Mouse (Mus musculus): Measurements from ENCODE around the gene Snx1. TPM values are rescaled to one million over a fixed set of nuclear protein-coding genes. Genes with fewer than 3 reads are reported as not detected.
A peak's percentile ranks its signal among the peaks of the same experiment; 100 is the strongest.

The Snx1 gene
- 75.9 and 77.0 TPM in 2 replicates for polyA plus RNA-seq (2014; fragmentation: Nextera tagmentation; extraction: Ambion mirVana)

- H3K36me3 ChIP-seq (replicated peaks; ENCODE audit: control insufficient read depth, insufficient read depth): no peaks in the 10 kb centered on the region
- H3K27ac ChIP-seq: peak within 1 kb of the TSS; percentile 92
- 3% methylated on average over 34 of the region's 34 CpGs for WGBS
- H3K4me1 ChIP-seq (replicated peaks; ENCODE audit: control insufficient read depth, insufficient read depth, low read length): peaks cover 29% of the 10 kb centered on the region
- peak within 1 kb of the TSS; percentile 65 for H3K9ac ChIP-seq
- peak within 1 kb of the TSS; percentile 52 for H3K4me3 ChIP-seq (replicated peaks; ENCODE audit: low read length)
- no peaks in the 10 kb centered on the region for H3K9me3 ChIP-seq (ENCODE audit: control insufficient read depth, low read length)
- ATAC-seq (ENCODE audit: low FRiP score) (peak; percentile 72), DNase-seq (ENCODE audit: low spot score) (peak; percentile 96)
- H3K4me2 ChIP-seq (replicated peaks): peak within 1 kb of the TSS; percentile 69
- no peaks in the 10 kb centered on the region for H3K27me3 ChIP-seq (ENCODE audit: control insufficient read depth, insufficient read depth, low read length)
These were observed at the start of gene Snx1, which contains the start of gene Ciao2a for GRCm38 (mm10) chr9:66126456-66127192. TSS of gene Snx1 (minus strand) at chr9:66126587. TSS of gene Ciao2a (plus strand) at chr9:66126611.

GRCm38 (mm10) chr9:66174985-66175384 is 48.6 kb upstream of the Snx1 start:
- no peak for ATAC-seq (ENCODE audit: low FRiP score)
- Histone ChIP-seq H3K9ac (no peak overlapping the region), H3K27ac (no peak overlapping the region)

GRCm38 (mm10) chr9:66173316-66173855 is 47.0 kb upstream of the Snx1 start:
- Histone ChIP-seq H3K4me2 (replicated peaks) (no peak overlapping the region), H3K27me3 (ENCODE audit: control insufficient read depth, insufficient read depth, low read length) (no peaks in the 10 kb centered on the region), H3K36me3 (replicated peaks; ENCODE audit: control insufficient read depth, insufficient read depth) (no peaks in the 10 kb centered on the region), H3K9ac (no peak overlapping the region), H3K4me3 (replicated peaks; ENCODE audit: low read length) (no peak overlapping the region), H3K27ac (no peak overlapping the region), H3K4me1 (replicated peaks; ENCODE audit: control insufficient read depth, insufficient read depth, low read length) (no peaks in the 10 kb centered on the region), H3K9me3 (ENCODE audit: control insufficient read depth, low read length) (no peaks in the 10 kb centered on the region)
- DNase-seq (ENCODE audit: low spot score): no peak
- 97% methylated on average over 5 of the region's 5 CpGs for WGBS
- ATAC-seq (ENCODE audit: low FRiP score): no peak

More at GRCm38 (mm10) chr9:66174985-66175384, 48.6 kb upstream of the Snx1 start:
- Histone ChIP-seq H3K4me2 (replicated peaks) (no peak overlapping the region), H3K9me3 (ENCODE audit: control insufficient read depth, low read length) (no peaks in the 10 kb centered on the region), H3K4me3 (replicated peaks; ENCODE audit: low read length) (no peak overlapping the region), H3K4me1 (replicated peaks; ENCODE audit: control insufficient read depth, insufficient read depth, low read length) (no peaks in the 10 kb centered on the region), H3K27me3 (ENCODE audit: control insufficient read depth, insufficient read depth, low read length) (no peaks in the 10 kb centered on the region), H3K36me3 (replicated peaks; ENCODE audit: control insufficient read depth, insufficient read depth) (no peaks in the 10 kb centered on the region)
- DNase-seq (ENCODE audit: low spot score): no peak
- 94% methylated on average over 3 of the region's 3 CpGs for WGBS

GRCm38 (mm10) chr9:66171275-66171921 is 45.0 kb upstream of the Snx1 start:
- H3K4me1 ChIP-seq (replicated peaks; ENCODE audit: control insufficient read depth, insufficient read depth, low read length): no peaks in the 10 kb centered on the region
- no peak overlapping the region for H3K9ac ChIP-seq
- DNase-seq (ENCODE audit: low spot score) (no peak), ATAC-seq (ENCODE audit: low FRiP score) (no peak)
- H3K27ac ChIP-seq: no peak overlapping the region
- H3K9me3 ChIP-seq (ENCODE audit: control insufficient read depth, low read length): no peaks in the 10 kb centered on the region
- no peaks in the 10 kb centered on the region for H3K36me3 ChIP-seq (replicated peaks; ENCODE audit: control insufficient read depth, insufficient read depth)
- no peaks in the 10 kb centered on the region for H3K27me3 ChIP-seq (ENCODE audit: control insufficient read depth, insufficient read depth, low read length)
- WGBS: 46% methylated on average over 12 of the region's 12 CpGs
- no peak overlapping the region for H3K4me2 ChIP-seq (replicated peaks)
- H3K4me3 ChIP-seq (replicated peaks; ENCODE audit: low read length): no peak overlapping the region

- H3K36me3 ChIP-seq (replicated peaks; ENCODE audit: control insufficient read depth, insufficient read depth): no peaks in the 10 kb centered on the region
- DNase-seq (ENCODE audit: low spot score): no peak
- H3K4me3 ChIP-seq (replicated peaks; ENCODE audit: low read length): no peak overlapping the region
- 7% methylated on average over 5 of the region's 5 CpGs for whole genome bisulfite sequencing
- H3K4me1 ChIP-seq (replicated peaks; ENCODE audit: control insufficient read depth, insufficient read depth, low read length): no peaks in the 10 kb centered on the region
- no peaks in the 10 kb centered on the region for H3K9me3 ChIP-seq (ENCODE audit: control insufficient read depth, low read length)
- H3K9ac ChIP-seq: no peak overlapping the region
- no peak; the same call in 1 of the 2 replicates for ATAC-seq (ENCODE audit: low FRiP score)
- H3K4me2 ChIP-seq (replicated peaks): no peak overlapping the region
- H3K27me3 ChIP-seq (ENCODE audit: control insufficient read depth, insufficient read depth, low read length): no peaks in the 10 kb centered on the region
- H3K27ac ChIP-seq: no peak overlapping the region
These were observed 44.1 kb upstream of the Snx1 start for GRCm38 (mm10) chr9:66170506-66170905.

- no peak for ATAC-seq (ENCODE audit: low FRiP score)
- 26% methylated on average over 1 of the region's 1 CpGs for WGBS
- Histone ChIP-seq H3K9me3 (ENCODE audit: control insufficient read depth, low read length) (no peaks in the 10 kb centered on the region), H3K27me3 (ENCODE audit: control insufficient read depth, insufficient read depth, low read length) (no peaks in the 10 kb centered on the region), H3K9ac (no peak overlapping the region), H3K4me3 (replicated peaks; ENCODE audit: low read length) (no peak overlapping the region), H3K27ac (no peak overlapping the region), H3K4me2 (replicated peaks) (no peak overlapping the region), H3K4me1 (replicated peaks; ENCODE audit: control insufficient read depth, insufficient read depth, low read length) (no peaks in the 10 kb centered on the region), H3K36me3 (replicated peaks; ENCODE audit: control insufficient read depth, insufficient read depth) (no peaks in the 10 kb centered on the region)
- no peak for DNase-seq (ENCODE audit: low spot score)
These were observed 41.8 kb upstream of the Snx1 start for GRCm38 (mm10) chr9:66168233-66168632.

GRCm38 (mm10) chr9:66167222-66167621 is 40.8 kb upstream of the Snx1 start:
- Histone ChIP-seq H3K9me3 (ENCODE audit: control insufficient read depth, low read length) (no peaks in the 10 kb centered on the region), H3K27ac (no peak overlapping the region), H3K4me3 (replicated peaks; ENCODE audit: low read length) (no peak overlapping the region), H3K9ac (no peak overlapping the region), H3K27me3 (ENCODE audit: control insufficient read depth, insufficient read depth, low read length) (no peaks in the 10 kb centered on the region), H3K36me3 (replicated peaks; ENCODE audit: control insufficient read depth, insufficient read depth) (no peaks in the 10 kb centered on the region), H3K4me2 (replicated peaks) (no peak overlapping the region), H3K4me1 (replicated peaks; ENCODE audit: control insufficient read depth, insufficient read depth, low read length) (no peaks in the 10 kb centered on the region)
- 91% methylated on average over 5 of the region's 5 CpGs for WGBS
- ATAC-seq (ENCODE audit: low FRiP score): no peak
- DNase-seq (ENCODE audit: low spot score): no peak

- ATAC-seq (ENCODE audit: low FRiP score) (no peak), DNase-seq (ENCODE audit: low spot score) (no peak)
- Histone ChIP-seq H3K9ac (no peak overlapping the region), H3K27ac (no peak overlapping the region), H3K36me3 (replicated peaks; ENCODE audit: control insufficient read depth, insufficient read depth) (no peaks in the 10 kb centered on the region), H3K27me3 (ENCODE audit: control insufficient read depth, insufficient read depth, low read length) (peaks cover 15% of the 10 kb centered on the region), H3K4me2 (replicated peaks) (no peak overlapping the region), H3K4me3 (replicated peaks; ENCODE audit: low read length) (no peak overlapping the region), H3K4me1 (replicated peaks; ENCODE audit: control insufficient read depth, insufficient read depth, low read length) (no peaks in the 10 kb centered on the region), H3K9me3 (ENCODE audit: control insufficient read depth, low read length) (no peaks in the 10 kb centered on the region)
- 88% methylated on average over 9 of the region's 9 CpGs for WGBS
These were observed 36.6 kb upstream of the Snx1 start for GRCm38 (mm10) chr9:66162995-66163394.

- DNase-seq (ENCODE audit: low spot score): no peak
- Histone ChIP-seq H3K36me3 (replicated peaks; ENCODE audit: control insufficient read depth, insufficient read depth) (no peaks in the 10 kb centered on the region), H3K9me3 (ENCODE audit: control insufficient read depth, low read length) (no peaks in the 10 kb centered on the region), H3K27me3 (ENCODE audit: control insufficient read depth, insufficient read depth, low read length) (peaks cover 16% of the 10 kb centered on the region), H3K4me3 (replicated peaks; ENCODE audit: low read length) (no peak overlapping the region), H3K9ac (no peak overlapping the region), H3K27ac (no peak overlapping the region), H3K4me1 (replicated peaks; ENCODE audit: control insufficient read depth, insufficient read depth, low read length) (no peaks in the 10 kb centered on the region), H3K4me2 (replicated peaks) (no peak overlapping the region)
- 96% methylated on average over 2 of the region's 2 CpGs for WGBS
- ATAC-seq (ENCODE audit: low FRiP score): no peak
These were observed 33.8 kb upstream of the Snx1 start for GRCm38 (mm10) chr9:66160155-66160554.
